Mouse (Mus musculus): ENCODE measurements at regions not wholly inside any gene's neighbourhood (a gene's known extent, or its start where the extent isn't known, plus 50 kb on each side); places are given as distances from the start of the nearest gene placed in this dataset.

- TF ChIP-seq ZC3H11A (IDR thresholded peaks at IDR 0.05; ENCODE audit: low read depth, low read length): no peak
- no peak for TF ChIP-seq ZKSCAN1 (IDR thresholded peaks at IDR 0.05; ENCODE audit: low read depth, low read length)
- TF ChIP-seq HCFC1 (IDR thresholded peaks at IDR 0.05; ENCODE audit: low read depth, low read length): no peak
- TF ChIP-seq KAT2A (conservative IDR thresholded peaks at IDR 0.05; ENCODE audit: low read depth, low read length): no peak
- no peak for TF ChIP-seq CHD1 (IDR thresholded peaks at IDR 0.05; ENCODE audit: low read depth, low read length)
- no peak overlapping the region for H3K4me3 ChIP-seq (ENCODE audit: control insufficient read depth in 1 of 2, insufficient read depth in 1 of 2, low read depth in 2 of 2, low read length in 2 of 2)
Observed at GRCm38 (mm10) chr11:10291996-10292395, 822.0 kb upstream of the Vwc2 start.

GRCm38 (mm10) chr11:10309023-10309720, 804.9 kb upstream of the Vwc2 start:
- Histone ChIP-seq H3K9ac (ENCODE audit: control insufficient read depth, low read depth, low read length, poor library complexity, severe bottlenecking) (no peak overlapping the region), H3K4me3 (ENCODE audit: control insufficient read depth in 1 of 2, insufficient read depth in 1 of 2, low read depth in 2 of 2, low read length in 2 of 2) (no peak overlapping the region), H3K27ac (ENCODE audit: control insufficient read depth, low read depth, low read length) (no peak overlapping the region), H3K4me1 (ENCODE audit: control insufficient read depth in 1 of 2, insufficient read depth in 2 of 2, low read length in 2 of 2) (no peaks in the 10 kb centered on the region), H3K36me3 (ENCODE audit: control insufficient read depth in 1 of 2, insufficient read depth in 2 of 2, low read length in 2 of 2) (no peaks in the 10 kb centered on the region), H3K79me2 (ENCODE audit: control insufficient read depth, insufficient read depth, low read length, poor library complexity) (no peaks in the 10 kb centered on the region), H3K9me3 (replicated peaks; ENCODE audit: insufficient read depth, low read length) (no peaks in the 10 kb centered on the region), H3K27me3 (ENCODE audit: control insufficient read depth in 1 of 2, insufficient read depth in 2 of 2, low read length in 2 of 2) (no peaks in the 10 kb centered on the region)
- no peak for TF ChIP-seq EP300 (IDR thresholded peaks at IDR 0.05; ENCODE audit: low read depth in 1 of 2, low read length in 2 of 2)
- TF ChIP-seq TCF12 (IDR thresholded peaks at IDR 0.05; ENCODE audit: low read depth, low read length): no peak
- TF ChIP-seq GABPA (IDR thresholded peaks at IDR 0.05; ENCODE audit: low read depth, low read length): no peak
- no peak for TF ChIP-seq HCFC1 (IDR thresholded peaks at IDR 0.05; ENCODE audit: low read depth, low read length)
- TF ChIP-seq TBP (IDR thresholded peaks at IDR 0.05; ENCODE audit: low read depth, low read length): no peak
- TF ChIP-seq POLR2AphosphoS2 (IDR thresholded peaks at IDR 0.05; ENCODE audit: low read length): no peak
- TF ChIP-seq BHLHE40 (IDR thresholded peaks at IDR 0.05; ENCODE audit: borderline replicate concordance, low read depth, low read length): no peak
- TF ChIP-seq ZKSCAN1 (IDR thresholded peaks at IDR 0.05; ENCODE audit: low read depth, low read length): no peak
- no peak for TF ChIP-seq GATA1 (IDR thresholded peaks at IDR 0.05; ENCODE audit: low read depth, low read length)
- DNase-seq (ENCODE audit: low read depth, low spot score): no peak

More at GRCm38 (mm10) chr11:10291996-10292395, 822.0 kb upstream of the Vwc2 start:
- Histone ChIP-seq H3K36me3 (ENCODE audit: control insufficient read depth in 1 of 2, insufficient read depth in 2 of 2, low read length in 2 of 2) (no peaks in the 10 kb centered on the region), H3K79me2 (ENCODE audit: control insufficient read depth, insufficient read depth, low read length, poor library complexity) (no peaks in the 10 kb centered on the region), H3K9me3 (replicated peaks; ENCODE audit: insufficient read depth, low read length) (no peaks in the 10 kb centered on the region), H3K27ac (ENCODE audit: control insufficient read depth, low read depth, low read length) (no peak overlapping the region), H3K4me1 (ENCODE audit: control insufficient read depth in 1 of 2, insufficient read depth in 2 of 2, low read length in 2 of 2) (no peaks in the 10 kb centered on the region), H3K27me3 (ENCODE audit: control insufficient read depth in 1 of 2, insufficient read depth in 2 of 2, low read length in 2 of 2) (no peaks in the 10 kb centered on the region), H3K9ac (ENCODE audit: control insufficient read depth, low read depth, low read length, poor library complexity, severe bottlenecking) (no peak overlapping the region)
- no peak for DNase-seq (ENCODE audit: low read depth, low spot score)

- H3K9ac ChIP-seq (ENCODE audit: control insufficient read depth, low read depth, low read length, poor library complexity, severe bottlenecking): no peak overlapping the region
- DNase-seq (ENCODE audit: low read depth, low spot score): no peak
- H3K4me3 ChIP-seq (ENCODE audit: control insufficient read depth in 1 of 2, insufficient read depth in 1 of 2, low read depth in 2 of 2, low read length in 2 of 2): no peak overlapping the region
- no peak for TF ChIP-seq ZNF384 (IDR thresholded peaks at IDR 0.05; ENCODE audit: low read depth, low read length)
- H3K4me1 ChIP-seq (ENCODE audit: control insufficient read depth in 1 of 2, insufficient read depth in 2 of 2, low read length in 2 of 2): no peaks in the 10 kb centered on the region
- no peaks in the 10 kb centered on the region for H3K27me3 ChIP-seq (ENCODE audit: control insufficient read depth in 1 of 2, insufficient read depth in 2 of 2, low read length in 2 of 2)
- H3K9me3 ChIP-seq (replicated peaks; ENCODE audit: insufficient read depth, low read length): no peaks in the 10 kb centered on the region
- H3K79me2 ChIP-seq (ENCODE audit: control insufficient read depth, insufficient read depth, low read length, poor library complexity): no peaks in the 10 kb centered on the region
- H3K27ac ChIP-seq (ENCODE audit: control insufficient read depth, low read depth, low read length): no peak overlapping the region
- H3K36me3 ChIP-seq (ENCODE audit: control insufficient read depth in 1 of 2, insufficient read depth in 2 of 2, low read length in 2 of 2): no peaks in the 10 kb centered on the region
Observed at GRCm38 (mm10) chr11:10317427-10317826, 796.6 kb upstream of the Vwc2 start.
